Mouse (Mus musculus) cerebellum, adult 2 months (tissue): ENCODE data around the gene Itgav.
"Not testable (repeated sequence)": the region's sequence is repeated elsewhere in the genome, so short reads cannot be mapped to it uniquely, and the experiment has no call there.

ENCODE experiments used
- CTCF ChIP-seq: fragments of 200-500 bp; IDR thresholded peaks from 2 replicates; pipeline ENCODE4 v1.5.1; 2011; ENCODE audit warnings: low read depth, mild to moderate bottlenecking, control low read depth, low read length, moderate library complexity, borderline replicate concordance; ENCODE audit not compliant: insufficient read depth
- POLR2A ChIP-seq: fragments of 200-500 bp; IDR thresholded peaks from 2 replicates; pipeline ENCODE4 v1.6.1; 2011; ENCODE audit warnings: low read length, control low read depth, borderline replicate concordance; ENCODE audit not compliant: insufficient read depth

GRCm38 (mm10) chr2:83713281-83713680, 10.9 kb upstream of the Itgav start:
- not testable (repeated sequence) for TF ChIP-seq CTCF, POLR2A
